Mouse (Mus musculus) mesoderm, embryonic 11.5 days (tissue): Measurements from ENCODE around the gene Adgrd1.

Experiments
- DNase-seq: peaks from one replicate; pipeline ENCODE4 v3.0.0-alpha.2; 2012; ENCODE audit warnings: low read depth, low spot score

Gene Adgrd1

DNA sequence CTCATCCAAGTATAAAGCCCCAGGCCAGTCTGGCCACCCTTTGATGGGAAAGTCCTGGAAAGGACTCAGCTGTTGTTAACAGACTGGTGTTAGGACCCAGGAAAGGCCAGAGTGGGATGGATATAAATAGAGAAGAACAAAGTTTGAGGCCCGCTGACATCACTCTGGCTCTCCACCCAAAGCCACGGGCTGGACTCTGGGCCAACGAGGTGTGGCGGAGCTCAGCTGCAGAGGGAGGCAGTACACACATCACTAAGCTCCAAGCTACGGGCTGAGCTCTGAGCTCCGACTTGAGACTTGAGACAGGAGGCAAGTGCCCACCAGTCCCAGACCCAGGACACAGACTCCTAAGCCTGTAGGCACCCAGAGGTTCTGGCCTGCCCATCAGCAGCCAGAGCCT is at the start of gene Adgrd1:
Adgrd1 (plus strand) TSS at position 240 of the 400 bp plus-strand sequence.
- no peak for DNase-seq

DNA sequence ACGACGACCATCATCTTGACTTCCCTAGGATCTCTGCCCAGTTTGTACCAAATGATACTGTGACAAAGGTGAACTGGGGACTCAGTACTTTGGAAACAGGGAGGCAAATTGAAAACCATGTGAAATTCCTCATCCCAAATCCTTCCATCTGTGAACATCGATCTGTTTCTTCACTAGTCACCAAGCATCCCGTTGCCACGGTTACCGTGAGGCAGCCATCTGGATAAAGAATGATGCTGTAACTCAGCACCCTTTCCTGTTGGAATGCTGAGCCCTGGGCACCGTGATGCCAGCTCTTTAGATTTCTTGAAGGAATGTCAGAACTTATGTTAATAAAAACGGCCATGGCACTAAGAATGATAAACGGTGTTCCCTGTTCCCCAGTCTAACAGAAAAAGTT is 47.2 kb upstream of the Adgrd1 start:
- DNase-seq: peak; percentile 82

DNA sequence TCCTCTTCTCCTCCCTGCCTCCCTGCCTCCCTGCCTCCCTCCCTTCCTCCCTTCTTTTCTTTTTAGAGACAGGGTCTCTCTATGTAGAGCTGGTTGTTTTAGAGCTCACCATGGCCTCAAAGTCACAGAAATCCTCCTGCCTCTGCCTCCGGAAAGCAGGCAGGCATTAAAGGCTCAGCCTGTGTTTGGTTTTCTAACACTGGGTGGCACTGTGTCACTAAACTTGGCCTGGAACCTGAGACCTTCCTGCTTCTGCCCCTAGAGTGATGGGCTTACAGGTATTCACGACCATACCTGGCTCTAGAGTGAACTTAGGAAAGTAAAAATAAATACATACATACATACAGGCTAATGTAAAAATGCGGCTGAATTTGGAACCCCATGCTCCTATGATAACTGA is 44.6 kb upstream of the Adgrd1 start:
- DNase-seq: no peak

GRCm38 (mm10) chr5:129052636-129053355 is 43.8 kb upstream of the Adgrd1 start:
- no peak for DNase-seq

- no peak for DNase-seq
These were observed 41.8 kb upstream of the Adgrd1 start for GRCm38 (mm10) chr5:129054675-129055284.

GRCm38 (mm10) chr5:129059116-129059515 is 37.4 kb upstream of the Adgrd1 start:
- no peak for DNase-seq

DNA sequence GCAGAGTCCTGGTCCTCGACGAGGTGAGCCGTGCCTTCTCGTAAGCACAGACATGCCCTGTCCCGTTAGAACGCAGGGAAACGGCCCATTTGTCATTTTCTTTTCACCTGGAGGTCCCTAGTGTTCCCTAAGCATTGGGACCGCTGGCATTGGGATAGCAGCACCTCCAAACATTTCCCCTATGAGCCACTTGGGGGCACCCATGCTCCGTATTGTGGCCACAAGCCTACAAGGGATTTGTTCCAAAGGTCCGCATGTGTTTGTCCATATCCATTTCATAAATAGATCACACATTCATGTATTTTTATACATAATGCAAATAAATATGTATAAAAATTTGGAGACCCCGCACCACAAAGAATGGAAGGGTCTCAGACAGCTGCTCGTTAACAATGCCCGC is 35.0 kb upstream of the Adgrd1 start:
- DNase-seq: peak; percentile 71

DNA sequence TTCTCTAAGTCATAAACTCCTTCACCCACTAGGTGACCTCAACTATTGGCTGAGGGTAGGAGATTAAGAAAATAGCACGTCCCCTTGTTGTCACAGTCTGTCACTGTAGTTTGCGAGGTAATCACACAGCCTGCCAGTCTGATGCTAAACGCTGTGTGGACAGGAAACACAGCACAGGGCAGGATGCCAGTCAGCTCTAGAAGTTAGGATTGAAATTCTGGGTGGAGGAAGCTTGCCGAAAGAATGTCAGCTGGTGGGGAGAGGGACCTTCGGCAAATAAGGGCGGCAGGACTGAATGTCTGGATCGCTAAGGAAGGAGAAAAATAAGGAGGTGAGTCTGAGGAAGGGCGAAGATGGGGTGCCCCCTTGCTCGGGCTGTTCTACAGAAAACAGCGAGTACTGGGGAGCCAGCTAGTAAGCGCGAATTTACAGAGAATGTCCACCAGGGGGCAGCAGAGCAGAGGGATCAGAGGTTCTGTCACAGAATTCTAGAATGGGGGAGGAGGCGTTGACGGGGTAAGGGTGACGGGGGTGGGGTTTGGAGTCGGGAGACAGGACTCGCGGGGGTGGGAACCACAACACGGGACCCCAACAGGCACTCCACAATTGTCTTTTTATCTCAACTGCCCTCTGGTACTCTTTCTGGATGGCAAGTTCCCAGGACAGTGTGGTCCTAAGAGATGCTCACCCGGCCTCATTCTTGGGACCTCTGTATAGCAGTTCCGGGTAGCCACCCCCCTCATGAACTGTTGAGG is 33.3 kb upstream of the Adgrd1 start:
- peak; percentile 84 for DNase-seq

DNA sequence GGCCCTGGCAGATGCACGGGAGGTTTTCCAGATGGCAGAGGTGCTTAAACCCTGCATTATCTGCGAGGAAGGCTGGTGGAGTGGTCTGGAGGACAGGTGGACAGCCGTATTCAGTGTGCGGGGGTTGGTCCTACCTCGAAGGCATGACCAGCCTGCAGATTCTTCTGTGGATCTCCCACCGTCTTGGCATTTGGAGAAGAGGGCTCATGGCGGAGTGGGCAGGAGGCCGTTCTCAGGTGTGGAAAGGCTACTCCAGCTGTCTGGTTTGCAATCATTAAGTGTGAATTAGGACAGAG is 32.8 kb upstream of the Adgrd1 start:
- no peak for DNase-seq

- DNase-seq: no peak
These were observed 32.4 kb upstream of the Adgrd1 start for GRCm38 (mm10) chr5:129064186-129064585.

- no peak for DNase-seq
These were observed 31.2 kb upstream of the Adgrd1 start for GRCm38 (mm10) chr5:129065301-129065700.

- no peak for DNase-seq
These were observed 30.6 kb upstream of the Adgrd1 start for GRCm38 (mm10) chr5:129065946-129066345.

GRCm38 (mm10) chr5:129066541-129067230 is 29.9 kb upstream of the Adgrd1 start:
- no peak for DNase-seq

DNA sequence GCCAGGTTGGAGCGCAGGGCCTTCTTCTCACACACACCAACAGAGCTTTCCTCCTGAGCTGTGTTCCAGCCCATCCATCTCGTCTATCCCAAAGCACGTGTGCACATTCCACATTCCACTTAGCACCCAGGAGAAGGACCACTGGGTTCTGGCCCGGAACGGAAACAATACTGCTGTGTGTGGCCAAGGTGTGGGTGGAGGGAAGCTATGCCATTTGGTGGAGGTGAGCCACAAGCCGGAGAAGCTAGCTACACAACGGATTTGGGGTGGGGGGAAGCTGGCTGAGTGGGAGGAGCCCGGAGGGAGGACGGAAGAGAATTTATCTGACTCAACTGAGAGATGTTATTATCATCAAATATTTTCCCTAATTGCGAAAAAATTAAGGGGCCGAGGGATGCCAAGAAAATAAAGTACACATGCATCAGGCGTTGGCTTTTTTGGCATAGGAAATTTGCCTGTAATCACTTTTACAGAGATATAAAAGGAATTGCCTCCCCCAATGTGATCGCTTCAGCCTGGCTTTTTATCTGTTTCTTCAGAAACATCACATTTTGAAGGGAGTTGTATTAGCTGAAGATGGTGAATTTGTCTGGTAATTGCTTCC is 29.2 kb upstream of the Adgrd1 start:
- no peak for DNase-seq

- DNase-seq: no peak
These were observed 24.7 kb upstream of the Adgrd1 start for GRCm38 (mm10) chr5:129071761-129072280.

- DNase-seq: no peak
These were observed 23.1 kb upstream of the Adgrd1 start for GRCm38 (mm10) chr5:129073404-129073803.

GRCm38 (mm10) chr5:129076098-129076497 is 20.5 kb upstream of the Adgrd1 start:
- DNase-seq: no peak

- no peak for DNase-seq
These were observed 19.3 kb upstream of the Adgrd1 start for GRCm38 (mm10) chr5:129077240-129077639.

DNA sequence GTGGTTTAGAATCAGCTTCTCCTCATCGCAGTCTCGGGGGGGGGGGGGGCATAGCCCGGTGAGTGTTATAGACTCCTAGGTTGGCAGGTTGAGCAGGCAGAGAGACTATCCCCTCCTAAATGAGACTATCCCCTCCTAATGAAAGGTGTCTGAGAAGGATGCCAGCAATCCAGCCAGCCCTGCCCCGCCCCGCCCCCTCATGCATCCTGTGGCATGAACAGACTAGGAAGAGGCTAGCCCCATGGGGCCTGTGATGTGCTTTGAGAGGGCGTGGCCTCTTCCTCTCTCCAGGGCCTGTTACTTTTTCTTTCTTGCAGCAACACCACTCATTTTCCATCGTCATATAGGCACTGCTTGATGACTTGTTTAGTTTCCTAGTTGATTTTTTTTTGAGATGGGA is 15.0 kb upstream of the Adgrd1 start:
- DNase-seq: no peak

DNA sequence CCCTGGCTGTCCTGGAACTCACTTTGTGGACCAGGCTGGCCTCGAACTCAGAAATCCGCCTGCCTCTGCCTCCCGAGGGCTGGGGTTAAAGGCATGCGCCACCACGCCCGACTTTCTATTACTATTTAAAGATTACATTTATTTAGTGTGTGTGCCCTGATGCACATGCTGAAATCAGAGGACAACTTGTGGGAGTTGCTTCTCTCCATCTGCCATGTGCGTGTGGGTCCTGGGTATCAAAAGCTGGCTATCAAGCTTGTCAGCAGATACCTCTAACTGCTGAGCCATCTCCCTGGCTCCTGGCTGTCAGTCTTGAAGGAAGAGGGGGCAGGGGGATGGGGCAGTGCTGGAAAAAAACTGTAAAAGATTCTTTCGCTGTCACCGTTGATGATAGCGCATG is 11.4 kb upstream of the Adgrd1 start:
- no peak for DNase-seq

DNA sequence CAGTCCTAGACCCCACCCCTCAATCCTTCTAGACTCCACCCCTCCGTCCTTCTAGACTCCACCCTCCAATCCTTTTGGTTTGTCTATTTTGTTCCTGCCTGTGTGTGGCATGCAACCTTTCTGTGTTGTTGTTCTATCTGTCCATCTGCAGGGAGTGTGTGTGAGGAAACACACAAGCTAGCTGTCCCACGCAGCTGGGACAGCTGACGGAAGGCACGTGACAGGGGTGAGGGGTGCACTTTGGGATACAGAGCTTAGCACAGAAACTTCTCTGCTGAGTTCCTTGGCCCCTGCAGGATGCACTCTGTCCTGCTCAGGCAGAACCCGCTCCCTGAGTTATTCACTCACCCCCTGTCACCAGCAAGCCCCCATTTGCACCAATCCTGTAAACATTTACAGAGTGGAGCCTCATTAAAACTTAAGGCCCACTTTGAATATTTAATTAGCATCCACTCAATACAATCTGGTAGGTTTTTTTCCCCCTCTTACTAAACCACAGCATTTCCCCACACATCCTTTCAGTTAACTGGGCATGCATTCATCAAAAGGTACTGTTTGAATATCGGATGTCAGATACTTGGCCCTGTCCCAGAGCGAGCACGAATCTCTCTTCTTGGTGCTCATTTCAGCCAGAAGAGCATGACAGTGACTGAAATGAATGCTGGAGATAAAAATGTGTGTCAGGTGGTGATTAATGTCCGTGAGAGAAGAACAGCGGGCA is 4.0 kb upstream of the Adgrd1 start:
- DNase-seq: peak; percentile 8
